Mouse (Mus musculus): Measurements from ENCODE around the gene A830031A19Rik. TPM values are rescaled to one million over a fixed set of nuclear protein-coding genes. Genes with fewer than 3 reads are reported as not detected.

Gene A830031A19Rik
- polyA plus RNA-seq, 2 experiments: not detected

DNA sequence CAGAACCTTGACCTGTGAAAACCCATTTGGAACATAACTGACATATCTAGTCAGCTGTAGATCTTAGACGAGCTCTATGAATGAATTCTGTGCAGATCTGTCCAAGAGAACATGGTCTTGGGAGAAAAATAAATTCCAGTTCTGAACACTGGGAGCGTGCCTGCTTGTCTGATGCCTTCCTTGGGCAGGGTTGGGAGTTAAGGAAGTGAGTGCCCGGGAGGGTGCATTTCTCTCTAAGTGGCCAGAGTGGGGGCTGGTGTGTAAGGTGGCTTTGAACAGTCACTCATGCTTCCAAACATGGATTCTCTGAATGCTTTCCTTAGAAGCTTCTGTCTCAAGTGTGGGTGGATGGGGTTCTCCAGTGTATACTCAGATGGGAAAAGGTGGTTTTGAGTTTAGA, 34.1 kb upstream of the A830031A19Rik start:
- TF ChIP-seq POLR2A (IDR thresholded peaks at IDR 0.05; ENCODE audit: borderline replicate concordance, extremely low read depth, insufficient read depth, insufficient read length): no peak
- no peak overlapping the region for H3K27ac ChIP-seq (replicated peaks; ENCODE audit: low read depth, low read length)
- H3K4me1 ChIP-seq (ENCODE audit: control insufficient read depth, insufficient read depth, low read length): peaks cover 12% of the 10 kb centered on the region; the same call in 1 of the 2 replicates
- H3K9ac ChIP-seq (ENCODE audit: low read depth, low read length, severe bottlenecking): no peak overlapping the region
- peaks cover 5% of the 10 kb centered on the region; the same call in 1 of the 2 replicates for H3K36me3 ChIP-seq (ENCODE audit: control insufficient read depth, insufficient read depth, low read length)
- H3K27me3 ChIP-seq (ENCODE audit: control insufficient read depth, insufficient read depth, low read length): no peaks in the 10 kb centered on the region
- no peak overlapping the region for H3K4me3 ChIP-seq (replicated peaks; ENCODE audit: low read length)
- DNase-seq (ENCODE audit: low spot score) (no peak), ATAC-seq (ENCODE audit: low FRiP score, low read depth) (no peak)
- no peak overlapping the region for H3K4me2 ChIP-seq (replicated peaks; ENCODE audit: low read depth, low read length, severe bottlenecking)
- H3K9me3 ChIP-seq (ENCODE audit: control insufficient read depth, low read length): no peaks in the 10 kb centered on the region
- 74% methylated on average over 3 of the region's 3 CpGs for WGBS

GRCm38 (mm10) chr11:24107414-24107813, 32.6 kb upstream of the A830031A19Rik start:
- 86% methylated on average over 5 of the region's 5 CpGs for WGBS

DNA sequence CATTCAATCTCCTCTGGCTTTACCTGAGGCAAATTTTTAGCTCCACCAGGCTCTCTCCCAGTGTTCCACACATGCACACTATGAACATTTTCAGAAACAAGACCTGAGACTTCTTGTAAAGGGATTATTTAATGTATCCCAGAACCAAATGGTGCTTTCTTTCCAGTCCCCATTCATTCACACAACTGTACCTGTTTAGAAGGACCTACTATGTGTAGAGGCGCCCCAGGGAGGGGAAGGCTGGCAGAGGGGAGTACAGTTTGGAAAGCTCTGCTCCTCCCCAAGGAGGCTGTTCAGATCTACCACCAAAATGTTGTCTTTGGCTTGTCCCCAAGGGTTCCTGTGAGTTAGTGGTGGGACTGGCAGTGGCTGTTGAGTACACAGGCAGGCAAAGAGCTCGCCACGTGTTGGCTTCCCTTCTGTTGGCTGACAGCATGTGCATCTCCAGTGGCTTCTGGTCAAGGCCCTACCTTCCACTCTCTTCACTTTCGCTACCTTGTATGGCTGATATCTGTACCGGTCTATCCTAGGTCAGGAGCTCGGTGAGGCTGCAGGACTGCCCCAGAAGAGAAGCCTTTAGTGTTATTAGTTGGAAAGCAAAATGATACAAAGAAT, 28.4 kb upstream of the A830031A19Rik start:
- no peak for ATAC-seq (ENCODE audit: low FRiP score, low read depth)
- H3K27ac ChIP-seq (replicated peaks; ENCODE audit: low read depth, low read length): no peak overlapping the region
- DNase-seq (ENCODE audit: low spot score): no peak
- peaks cover 45% of the 10 kb centered on the region for H3K4me1 ChIP-seq (ENCODE audit: control insufficient read depth, insufficient read depth, low read length)
- H3K27me3 ChIP-seq (ENCODE audit: control insufficient read depth, insufficient read depth, low read length): no peaks in the 10 kb centered on the region
- TF ChIP-seq POLR2A (IDR thresholded peaks at IDR 0.05; ENCODE audit: borderline replicate concordance, extremely low read depth, insufficient read depth, insufficient read length): no peak
- peaks cover 4% of the 10 kb centered on the region; the same call in 1 of the 2 replicates for H3K36me3 ChIP-seq (ENCODE audit: control insufficient read depth, insufficient read depth, low read length)
- H3K4me3 ChIP-seq (replicated peaks; ENCODE audit: low read length): no peak overlapping the region
- WGBS: 81% methylated on average over 6 of the region's 6 CpGs
- no peaks in the 10 kb centered on the region for H3K9me3 ChIP-seq (ENCODE audit: control insufficient read depth, low read length)
- no peak overlapping the region for H3K4me2 ChIP-seq (replicated peaks; ENCODE audit: low read depth, low read length, severe bottlenecking)
- no peak overlapping the region for H3K9ac ChIP-seq (ENCODE audit: low read depth, low read length, severe bottlenecking)

More at GRCm38 (mm10) chr11:24107414-24107813, 32.6 kb upstream of the A830031A19Rik start:
- Histone ChIP-seq H3K4me2 (replicated peaks; ENCODE audit: low read depth, low read length, severe bottlenecking) (no peak overlapping the region), H3K27ac (replicated peaks; ENCODE audit: low read depth, low read length) (no peak overlapping the region), H3K9me3 (ENCODE audit: control insufficient read depth, low read length) (no peaks in the 10 kb centered on the region), H3K9ac (ENCODE audit: low read depth, low read length, severe bottlenecking) (no peak overlapping the region), H3K4me3 (replicated peaks; ENCODE audit: low read length) (no peak overlapping the region), H3K36me3 (ENCODE audit: control insufficient read depth, insufficient read depth, low read length) (peaks cover 5% of the 10 kb centered on the region; the same call in 1 of the 2 replicates), H3K4me1 (ENCODE audit: control insufficient read depth, insufficient read depth, low read length) (peaks cover 20% of the 10 kb centered on the region), H3K27me3 (ENCODE audit: control insufficient read depth, insufficient read depth, low read length) (no peaks in the 10 kb centered on the region)
- no peak for TF ChIP-seq POLR2A (IDR thresholded peaks at IDR 0.05; ENCODE audit: borderline replicate concordance, extremely low read depth, insufficient read depth, insufficient read length)
- DNase-seq (ENCODE audit: low spot score): no peak
- no peak for ATAC-seq (ENCODE audit: low FRiP score, low read depth)

GRCm38 (mm10) chr11:24102372-24102771, 27.5 kb upstream of the A830031A19Rik start:
- peaks cover 4% of the 10 kb centered on the region; the same call in 1 of the 2 replicates for H3K36me3 ChIP-seq (ENCODE audit: control insufficient read depth, insufficient read depth, low read length)
- 53% methylated on average over 2 of the region's 2 CpGs for WGBS
- H3K4me2 ChIP-seq (replicated peaks; ENCODE audit: low read depth, low read length, severe bottlenecking): no peak overlapping the region
- H3K27ac ChIP-seq (replicated peaks; ENCODE audit: low read depth, low read length): no peak overlapping the region
- H3K4me3 ChIP-seq (replicated peaks; ENCODE audit: low read length): no peak overlapping the region
- DNase-seq (ENCODE audit: low spot score) (no peak), ATAC-seq (ENCODE audit: low FRiP score, low read depth) (no peak)
- no peak for TF ChIP-seq POLR2A (IDR thresholded peaks at IDR 0.05; ENCODE audit: borderline replicate concordance, extremely low read depth, insufficient read depth, insufficient read length)
- peaks cover 53% of the 10 kb centered on the region for H3K4me1 ChIP-seq (ENCODE audit: control insufficient read depth, insufficient read depth, low read length)
- H3K27me3 ChIP-seq (ENCODE audit: control insufficient read depth, insufficient read depth, low read length): no peaks in the 10 kb centered on the region
- no peak overlapping the region for H3K9ac ChIP-seq (ENCODE audit: low read depth, low read length, severe bottlenecking)
- H3K9me3 ChIP-seq (ENCODE audit: control insufficient read depth, low read length): no peaks in the 10 kb centered on the region

GRCm38 (mm10) chr11:24101625-24102024, 26.8 kb upstream of the A830031A19Rik start:
- Histone ChIP-seq H3K4me3 (replicated peaks; ENCODE audit: low read length) (no peak overlapping the region), H3K27me3 (ENCODE audit: control insufficient read depth, insufficient read depth, low read length) (no peaks in the 10 kb centered on the region), H3K9me3 (ENCODE audit: control insufficient read depth, low read length) (no peaks in the 10 kb centered on the region), H3K27ac (replicated peaks; ENCODE audit: low read depth, low read length) (no peak overlapping the region), H3K36me3 (ENCODE audit: control insufficient read depth, insufficient read depth, low read length) (peaks cover 4% of the 10 kb centered on the region; the same call in 1 of the 2 replicates), H3K4me2 (replicated peaks; ENCODE audit: low read depth, low read length, severe bottlenecking) (no peak overlapping the region), H3K9ac (ENCODE audit: low read depth, low read length, severe bottlenecking) (no peak overlapping the region), H3K4me1 (ENCODE audit: control insufficient read depth, insufficient read depth, low read length) (peaks cover 61% of the 10 kb centered on the region)
- ATAC-seq (ENCODE audit: low FRiP score, low read depth): no peak
- no peak for TF ChIP-seq POLR2A (IDR thresholded peaks at IDR 0.05; ENCODE audit: borderline replicate concordance, extremely low read depth, insufficient read depth, insufficient read length)
- no peak for DNase-seq (ENCODE audit: low spot score)
- WGBS: 80% methylated on average over 3 of the region's 3 CpGs
